Mouse (Mus musculus) ES-Bruce4 (cell line): ENCODE measurements around the gene Prss30. TPM values are rescaled to one million over a fixed set of nuclear protein-coding genes. Genes with fewer than 3 reads are reported as not detected.
"Not testable (repeated sequence)": the region's sequence is repeated elsewhere in the genome, so short reads cannot be mapped to it uniquely, and the experiment has no call there.

Source experiments
- H3K27ac ChIP-seq: 2 replicates; pipeline ENCODE4 v1.5.1; 2012; ENCODE audit warnings: low read length, inconsistent platforms; ENCODE audit not compliant: insufficient read depth
- H3K27me3 ChIP-seq: 2 replicates; pipeline ENCODE4 v1.6.1; 2012; ENCODE audit warnings: mild to moderate bottlenecking, low read length, inconsistent platforms; ENCODE audit not compliant: control insufficient read depth, poor library complexity, insufficient read depth, severe bottlenecking
- H3K36me3 ChIP-seq: 2 replicates; pipeline ENCODE4 v1.6.1; 2012; ENCODE audit warnings: inconsistent platforms, mild to moderate bottlenecking, low read length, moderate library complexity; ENCODE audit not compliant: control insufficient read depth, poor library complexity, insufficient read depth, severe bottlenecking
- H3K4me1 ChIP-seq: one replicate; pipeline ENCODE4 v1.8.1; 2011; ENCODE audit warnings: low read length; ENCODE audit not compliant: control insufficient read depth, insufficient read depth
- H3K4me3 ChIP-seq: 2 replicates; pipeline ENCODE4 v1.5.1; 2011; ENCODE audit warnings: low read depth, mild to moderate bottlenecking, low read length
- H3K9ac ChIP-seq: 2 replicates; pipeline ENCODE4 v1.6.1; 2012; ENCODE audit warnings: low read depth, mild to moderate bottlenecking, inconsistent platforms; ENCODE audit not compliant: poor library complexity, severe bottlenecking
- H3K9me3 ChIP-seq: replicated peaks from 2 replicates; pipeline ENCODE4 v1.6.1; 2012; ENCODE audit warnings: mild to moderate bottlenecking, low read length, inconsistent platforms; ENCODE audit not compliant: control insufficient read depth, poor library complexity, insufficient read depth, severe bottlenecking
- CTCF ChIP-seq: IDR thresholded peaks from one replicate; pipeline ENCODE4 v1.8.1; 2011; ENCODE audit warnings: low read depth, low read length
- EP300 ChIP-seq: IDR thresholded peaks from 2 replicates; pipeline ENCODE4 v1.6.1; 2011; ENCODE audit warnings: low read depth, low read length; ENCODE audit not compliant: insufficient read depth
- POLR2A ChIP-seq: IDR thresholded peaks from one replicate; pipeline ENCODE4 v1.8.1; 2011; ENCODE audit warnings: low read length; ENCODE audit not compliant: insufficient read depth
- polyA plus RNA-seq: library from polyadenylated mRNA; stranded (reverse); fragments of >200 nt; gene quantifications from 2 replicates; pipeline ENCODE4 v1.2.4, GENCODE M21; 2011; ENCODE audit warnings: low read depth; ENCODE audit not compliant: missing spikeins, insufficient read depth, insufficient read length

Gene Prss30
- polyA plus RNA-seq, 1 experiment = not detected

- no peak for TF ChIP-seq CTCF
- no peak for TF ChIP-seq POLR2A
- no peak for TF ChIP-seq EP300
- no peak overlapping the region for H3K27ac ChIP-seq
- no peaks in the 10 kb centered on the region for H3K4me1 ChIP-seq
- H3K9me3 ChIP-seq = no peaks in the 10 kb centered on the region
- H3K36me3 ChIP-seq = no peaks in the 10 kb centered on the region
- no peak overlapping the region for H3K4me3 ChIP-seq
- H3K27me3 ChIP-seq = no peaks in the 10 kb centered on the region
- H3K9ac ChIP-seq = no peak overlapping the region
These were observed 14.5 kb downstream of the Prss30 start for GRCm38 (mm10) chr17:23965805-23966425.

- no peaks in the 10 kb centered on the region for H3K27me3 ChIP-seq
- H3K4me1 ChIP-seq = no peaks in the 10 kb centered on the region
- no peak overlapping the region for H3K27ac ChIP-seq
- TF ChIP-seq POLR2A (no peak), CTCF (no peak), EP300 (no peak)
- H3K36me3 ChIP-seq = no peaks in the 10 kb centered on the region
- H3K9me3 ChIP-seq = no peaks in the 10 kb centered on the region
- no peak overlapping the region for H3K9ac ChIP-seq
- H3K4me3 ChIP-seq = no peak overlapping the region
These were observed 18.7 kb downstream of the Prss30 start for GRCm38 (mm10) chr17:23961573-23962122.

DNA sequence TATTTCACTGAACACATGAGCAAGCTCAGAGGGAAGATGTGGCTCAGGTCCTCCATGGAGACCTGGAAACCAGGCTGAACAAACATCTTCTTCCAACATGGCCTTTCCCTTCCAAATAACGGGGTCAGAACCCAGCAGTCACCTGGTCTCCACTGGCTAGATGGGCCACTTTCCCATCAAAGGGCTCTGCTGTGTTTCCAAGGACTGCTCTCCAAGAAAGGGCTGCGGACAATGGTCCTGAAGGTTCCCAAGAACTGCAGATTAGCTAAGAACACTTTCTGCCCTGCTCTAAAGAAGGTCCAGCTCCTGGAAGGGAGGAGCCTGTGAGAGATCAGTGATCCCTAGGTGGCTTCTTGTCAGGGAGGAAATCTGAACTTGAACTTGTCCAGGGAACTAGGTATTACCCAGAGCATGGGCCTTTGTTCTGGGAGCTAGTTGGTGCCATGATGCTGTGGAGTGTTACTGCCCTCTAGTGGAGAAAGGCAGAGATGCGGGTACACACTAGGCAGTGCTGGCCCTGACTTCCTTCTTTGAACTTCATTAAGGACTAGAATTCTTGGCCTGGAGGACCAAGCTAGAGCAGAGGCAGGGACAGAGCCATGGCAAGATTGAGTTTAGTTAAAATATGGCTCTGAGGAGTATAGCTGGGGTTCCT, 20.2 kb downstream of the Prss30 start:
- Histone ChIP-seq H3K27me3 (no peaks in the 10 kb centered on the region), H3K9ac (no peak overlapping the region), H3K4me3 (no peak overlapping the region), H3K36me3 (no peaks in the 10 kb centered on the region), H3K27ac (no peak overlapping the region), H3K9me3 (no peaks in the 10 kb centered on the region), H3K4me1 (no peaks in the 10 kb centered on the region)
- TF ChIP-seq POLR2A (no peak), CTCF (peak; percentile 98), EP300 (no peak)

GRCm38 (mm10) chr17:23955174-23955573, 25.2 kb downstream of the Prss30 start, which contains the start of gene Sbpl:
Sbpl (minus strand) TSS chr17:23955274.
- Histone ChIP-seq H3K36me3 (no peaks in the 10 kb centered on the region), H3K9me3 (no peaks in the 10 kb centered on the region), H3K4me1 (no peaks in the 10 kb centered on the region), H3K4me3 (no peak within 1 kb of the TSS), H3K9ac (no peak within 1 kb of the TSS), H3K27me3 (no peaks in the 10 kb centered on the region), H3K27ac (no peak within 1 kb of the TSS)
- TF ChIP-seq CTCF (no peak), POLR2A (no peak), EP300 (no peak)

DNA sequence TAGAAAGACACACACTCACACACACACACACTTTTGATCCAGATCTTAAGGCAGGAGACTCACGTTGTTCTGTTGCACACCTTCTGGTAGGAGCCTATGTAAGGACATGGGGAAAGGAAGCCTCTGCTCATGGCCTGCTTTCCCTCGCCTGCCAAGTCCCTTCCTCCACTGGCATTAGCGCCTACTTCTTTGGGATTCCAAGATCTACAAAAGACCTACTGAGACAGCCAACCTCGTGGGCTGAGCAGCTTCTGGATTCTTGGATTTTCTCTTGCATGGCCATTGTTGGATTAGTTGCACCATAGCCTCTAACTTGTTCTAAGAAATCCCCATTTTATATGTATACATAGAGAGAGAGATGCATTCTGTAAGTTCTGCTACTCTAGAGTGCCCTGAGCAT, 29.5 kb downstream of the Prss30 start:
- not testable (repeated sequence) for H3K9me3 ChIP-seq, H3K4me1 ChIP-seq, H3K9ac ChIP-seq, H3K36me3 ChIP-seq, H3K4me3 ChIP-seq, H3K27ac ChIP-seq, H3K27me3 ChIP-seq

DNA sequence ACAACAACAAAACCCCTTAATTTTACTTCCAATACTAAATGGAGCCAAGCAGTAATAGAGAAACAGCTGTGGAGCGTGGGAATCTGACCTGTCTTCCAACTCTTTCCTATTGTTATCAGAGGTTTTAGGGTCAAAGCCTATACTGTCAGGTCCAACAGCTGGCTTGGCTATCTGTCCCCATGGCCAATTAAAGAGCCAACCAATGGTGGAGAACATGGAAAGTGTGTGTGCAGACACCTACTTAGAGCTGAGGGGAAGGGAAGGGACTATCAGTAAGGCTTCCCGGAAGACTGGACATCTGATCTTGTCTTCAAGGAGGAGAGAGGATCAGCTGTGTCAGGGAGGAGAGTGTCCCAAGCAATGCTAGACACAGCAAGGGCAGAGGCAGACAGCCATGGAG, 31.3 kb downstream of the Prss30 start:
- H3K9me3 ChIP-seq = no peaks in the 10 kb centered on the region

GRCm38 (mm10) chr17:23947486-23947885, 32.9 kb downstream of the Prss30 start:
- H3K9me3 ChIP-seq, H3K9ac ChIP-seq, H3K27ac ChIP-seq, H3K36me3 ChIP-seq, H3K27me3 ChIP-seq, H3K4me1 ChIP-seq, H3K4me3 ChIP-seq: not testable (repeated sequence)

More for the DNA sequence above, 31.3 kb downstream of the Prss30 start:
- Histone ChIP-seq H3K4me1 (no peaks in the 10 kb centered on the region), H3K4me3 (no peak overlapping the region), H3K36me3 (no peaks in the 10 kb centered on the region), H3K27me3 (no peaks in the 10 kb centered on the region), H3K9ac (no peak overlapping the region), H3K27ac (no peak overlapping the region)
- TF ChIP-seq POLR2A (no peak), CTCF (no peak), EP300 (no peak)
